Mouse (Mus musculus): ENCODE results near the gene Gm3636.
"Not testable (repeated sequence)": the region's sequence is repeated elsewhere in the genome, so short reads cannot be mapped to it uniquely, and the experiment has no call there.

The Gm3636 gene

DNA sequence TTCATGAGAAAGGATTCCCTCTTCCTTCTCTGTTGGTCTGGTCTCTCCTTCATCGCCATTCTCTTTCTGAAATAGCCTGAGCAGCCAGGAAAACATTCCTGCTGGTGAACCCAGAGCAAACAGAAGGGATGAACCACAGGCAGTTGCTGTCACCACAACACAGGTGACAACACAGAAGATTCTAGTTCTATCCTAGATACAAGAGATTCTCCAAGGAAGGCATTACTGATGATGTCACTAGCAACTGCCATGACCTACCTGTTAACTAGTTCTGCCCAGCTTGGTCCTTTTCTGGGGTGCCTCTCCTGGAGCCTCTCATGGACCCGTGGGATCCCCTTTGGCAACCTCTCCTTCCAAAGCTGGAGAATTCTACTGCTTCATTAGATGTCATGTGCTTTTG is at the start of gene Gm3636:
Gm3636 (minus strand) TSS at position 101 of the 400 bp plus-strand sequence.
- not testable (repeated sequence) for DNase-seq (ENCODE audit: low spot score)

DNA sequence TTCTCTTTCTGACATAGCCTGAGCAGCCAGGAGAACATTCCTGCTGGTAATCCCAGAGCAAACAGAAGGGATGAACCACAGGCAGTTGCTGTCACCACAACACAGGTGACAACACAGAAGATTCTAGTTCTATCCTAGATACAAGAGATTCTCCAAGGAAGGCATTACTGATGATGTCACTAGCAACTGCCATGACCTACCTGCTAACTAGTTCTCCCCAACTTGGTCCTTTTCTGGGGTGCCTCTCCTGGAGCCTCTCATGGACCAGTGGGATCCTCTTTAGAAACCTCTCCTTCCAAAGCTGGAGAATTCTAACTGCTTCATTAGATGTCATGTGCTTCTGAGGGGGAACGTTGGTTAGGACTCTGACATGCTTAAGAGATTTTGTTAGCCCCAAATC is 32.2 kb upstream of the Gm3636 start, which contains the start of gene Gm8362:
Gm8362 (minus strand) TSS at position 101 of the 400 bp plus-strand sequence.
- DNase-seq (ENCODE audit: low spot score) = not testable (repeated sequence)

DNA sequence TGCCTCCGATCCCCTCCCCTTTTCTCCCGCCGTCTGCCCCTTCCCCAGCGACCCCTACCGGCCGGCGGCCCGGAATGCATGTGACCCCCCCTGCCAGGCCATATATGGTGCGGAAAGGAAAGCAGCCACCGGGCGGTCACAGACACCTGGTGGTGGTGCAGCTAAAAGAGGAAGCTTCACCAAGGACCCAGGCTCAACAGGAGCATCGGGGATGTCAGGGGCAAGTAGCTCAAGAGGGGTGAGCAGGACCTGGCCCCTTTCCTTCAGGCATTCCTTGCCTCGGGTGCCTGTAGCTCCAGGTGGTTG is 15.1 kb upstream of the Gm3636 start:
- DNase-seq (ENCODE audit: low spot score) = not testable (repeated sequence)

DNA sequence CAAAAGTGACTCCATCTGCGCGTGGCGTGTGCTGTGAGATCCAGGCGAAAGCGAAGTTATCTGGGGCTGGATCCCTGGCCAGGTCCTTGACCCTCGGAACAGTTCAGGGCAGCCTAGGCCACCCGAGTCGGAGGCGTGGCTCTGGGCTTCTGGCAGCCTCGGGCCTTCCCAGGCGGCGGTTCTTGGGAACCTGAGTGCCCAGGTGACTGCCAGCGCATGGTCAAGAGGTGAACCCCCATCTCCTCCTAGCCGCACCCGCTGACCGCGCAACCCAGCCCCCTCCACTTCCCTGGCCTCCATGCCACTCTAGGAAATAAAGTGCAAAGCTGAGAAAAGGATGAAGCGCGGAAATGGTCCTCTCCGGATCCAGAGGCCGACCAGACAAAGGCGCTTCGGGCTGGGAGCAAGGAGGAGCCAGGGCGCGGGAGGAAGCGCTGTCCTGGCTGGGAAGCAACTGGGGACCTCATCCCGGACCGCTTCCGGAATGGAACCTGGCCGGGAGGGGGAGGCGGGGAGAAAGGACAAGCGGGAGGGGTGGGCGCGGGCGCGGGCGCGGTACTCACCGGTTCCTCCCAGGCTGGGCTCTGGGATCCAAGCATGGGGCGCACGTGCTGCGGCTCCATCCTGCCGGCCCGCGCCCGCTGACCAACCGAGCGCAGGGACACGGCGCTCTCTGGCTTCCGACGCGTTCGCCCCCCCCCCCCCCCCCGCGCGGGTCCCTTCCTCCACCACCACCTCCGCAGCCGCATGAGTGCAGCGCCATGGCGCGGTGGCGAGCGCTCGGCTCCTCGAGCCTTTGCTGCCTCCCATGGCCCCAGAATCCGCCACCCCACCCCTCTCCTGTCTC is 14.5 kb upstream of the Gm3636 start:
- DNase-seq (ENCODE audit: low spot score) = peak; percentile 6

DNA sequence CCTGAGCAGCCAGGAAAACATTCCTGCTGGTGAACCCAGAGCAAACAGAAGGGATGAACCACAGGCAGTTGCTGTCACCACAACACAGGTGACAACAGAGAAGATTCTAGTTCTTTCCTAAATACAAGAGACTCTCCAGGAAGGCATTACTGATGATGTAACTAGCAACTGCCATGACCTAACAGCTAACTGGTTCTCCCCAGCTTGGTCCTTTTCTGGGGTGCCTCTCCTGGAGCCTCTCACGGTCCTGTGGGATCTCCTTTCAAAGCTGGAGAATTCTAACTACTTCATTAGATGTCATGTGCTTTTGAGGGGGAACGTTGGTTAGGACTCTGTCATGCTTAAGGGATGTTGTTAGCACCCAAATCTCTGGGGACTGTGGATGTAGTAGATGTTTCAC is 22.0 kb downstream of the Gm3636 start, which contains the start of gene Gm8050:
Gm8050 (minus strand) TSS at position 101 of the 400 bp plus-strand sequence.
- not testable (repeated sequence) for DNase-seq (ENCODE audit: low spot score)

Data from MN1 (cell line).